Mouse (Mus musculus) adrenal gland, postnatal 0 days (tissue): Measurements from ENCODE around the gene Olfr206. TPM values are rescaled to one million over a fixed set of nuclear protein-coding genes. Genes with fewer than 3 reads are reported as not detected.

ENCODE experiments used
- polyA plus RNA-seq: library from polyadenylated mRNA; unstranded; fragments of >200 nt; fragmentation: Nextera tagmentation; extraction: Ambion mirVana; gene quantifications from 2 replicates; pipeline ENCODE4 v1.2.1, GENCODE M21; 2015

Gene Olfr206
- polyA plus RNA-seq: not detected in 2 replicates

GRCm38 (mm10) chr16:59349146-59349545, at the start of gene Olfr206:
TSS of gene Olfr206 (minus strand) at chr16:59349246.

GRCm38 (mm10) chr16:59363893-59364292, 14.8 kb upstream of the Olfr206 start, which contains the start of gene Olfr209:
TSS of gene Olfr209 (minus strand) at chr16:59363993.

GRCm38 (mm10) chr16:59331038-59331437, 18.0 kb downstream of the Olfr206 start, which contains the start of gene Olfr205:
TSS of gene Olfr205 (minus strand) at chr16:59331138.

GRCm38 (mm10) chr16:59318148-59318547, 30.9 kb downstream of the Olfr206 start, which contains the start of gene Olfr204:
TSS of gene Olfr204 (minus strand) at chr16:59318248.

GRCm38 (mm10) chr16:59298581-59298980, 50.5 kb downstream of the Olfr206 start, which contains the start of gene Olfr203:
TSS of gene Olfr203 (plus strand) at chr16:59298881.

Other genes with a start within 250 kb of the Olfr206 start
- not detected in 2 replicates for gene Olfr193, start 237.4 kb downstream of the Olfr206 start, polyA plus RNA-seq
- not detected in 2 replicates for gene Olfr194, start 228.2 kb downstream of the Olfr206 start, polyA plus RNA-seq
- gene Olfr195, start 202.2 kb downstream of the Olfr206 start, polyA plus RNA-seq: not detected in 2 replicates
- not detected in 2 replicates for gene Olfr196, start 178.8 kb downstream of the Olfr206 start, polyA plus RNA-seq
- gene Olfr198, start 145.7 kb downstream of the Olfr206 start, polyA plus RNA-seq: not detected in 2 replicates
- not detected in 2 replicates for gene Olfr199, start 129.5 kb downstream of the Olfr206 start, polyA plus RNA-seq
- not detected in 2 replicates for gene Olfr201, start 76.6 kb downstream of the Olfr206 start, polyA plus RNA-seq
- not detected in 2 replicates for gene Olfr202, start 62.5 kb downstream of the Olfr206 start, polyA plus RNA-seq
- gene Olfr203, start 50.4 kb downstream of the Olfr206 start, polyA plus RNA-seq: not detected in 2 replicates
- gene Olfr204, start 31.0 kb downstream of the Olfr206 start, polyA plus RNA-seq: not detected in 2 replicates
- not detected in 2 replicates for gene Olfr205, start 18.1 kb downstream of the Olfr206 start, polyA plus RNA-seq
- gene Olfr209, start 14.7 kb upstream of the Olfr206 start, polyA plus RNA-seq: not detected in 2 replicates
- gene Gabrr3, start 58.1 kb upstream of the Olfr206 start, polyA plus RNA-seq: not detected in 2 replicates
- 10.3 and 18.8 TPM in 2 replicates for gene Riox2, start 122.5 kb upstream of the Olfr206 start, polyA plus RNA-seq